Mouse (Mus musculus) duodenum, adult 2 months (tissue): Measurements from ENCODE around the gene Jam2. TPM values are rescaled to one million over a fixed set of nuclear protein-coding genes. Genes with fewer than 3 reads are reported as not detected.

Experiments
- polyA plus RNA-seq: library from polyadenylated mRNA; depleted of rRNA; stranded (reverse); fragments of >200 nt; gene quantifications from 2 replicates; pipeline ENCODE4 v1.2.3, GENCODE M21; 2012; ENCODE audit warnings: low replicate concordance; rRNA removed

Gene Jam2
- polyA plus RNA-seq = 1.1 and 2.4 TPM in 2 replicates

DNA sequence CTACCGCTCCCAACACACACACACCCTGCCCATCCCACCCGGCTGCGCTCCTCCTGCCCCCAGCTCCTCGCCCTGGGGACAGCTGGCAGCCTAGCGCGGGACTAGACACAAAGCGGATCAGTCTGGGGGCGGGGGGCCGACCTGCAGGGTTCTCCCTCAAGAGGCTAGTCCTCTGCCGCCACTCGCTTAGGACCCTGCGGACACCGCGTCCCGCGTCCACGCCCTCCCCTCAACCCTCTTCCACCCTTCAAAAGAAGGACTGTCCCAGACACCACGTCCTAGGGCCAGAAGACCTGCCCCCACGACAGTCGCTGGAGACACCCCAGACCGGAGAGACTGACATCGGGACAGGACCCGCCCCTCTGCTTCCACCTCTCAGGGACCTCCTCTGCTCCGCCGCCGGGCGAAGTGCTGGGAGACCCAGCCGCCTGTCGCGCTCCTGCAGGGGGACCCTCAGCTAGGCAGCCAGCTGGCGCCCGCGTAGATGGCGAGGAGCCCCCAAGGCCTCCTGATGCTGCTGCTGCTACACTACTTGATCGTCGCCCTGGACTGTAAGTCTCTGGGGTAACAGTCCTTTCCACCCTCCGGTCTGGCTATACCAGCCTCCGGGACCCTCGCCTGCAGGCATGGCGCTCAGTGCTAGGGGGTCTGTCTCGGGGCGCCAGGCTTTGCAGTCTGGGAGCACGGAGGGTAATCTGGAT is at the start of gene Jam2:
Gene Jam2 (plus strand): TSS at position 121 of the 701 bp plus-strand sequence.

GRCm38 (mm10) chr16:84735166-84736105 is 38.5 kb upstream of the Jam2 start, which contains the start of gene Mrpl39:
TSS of gene Mrpl39 (minus strand) at chr16:84735742.

DNA sequence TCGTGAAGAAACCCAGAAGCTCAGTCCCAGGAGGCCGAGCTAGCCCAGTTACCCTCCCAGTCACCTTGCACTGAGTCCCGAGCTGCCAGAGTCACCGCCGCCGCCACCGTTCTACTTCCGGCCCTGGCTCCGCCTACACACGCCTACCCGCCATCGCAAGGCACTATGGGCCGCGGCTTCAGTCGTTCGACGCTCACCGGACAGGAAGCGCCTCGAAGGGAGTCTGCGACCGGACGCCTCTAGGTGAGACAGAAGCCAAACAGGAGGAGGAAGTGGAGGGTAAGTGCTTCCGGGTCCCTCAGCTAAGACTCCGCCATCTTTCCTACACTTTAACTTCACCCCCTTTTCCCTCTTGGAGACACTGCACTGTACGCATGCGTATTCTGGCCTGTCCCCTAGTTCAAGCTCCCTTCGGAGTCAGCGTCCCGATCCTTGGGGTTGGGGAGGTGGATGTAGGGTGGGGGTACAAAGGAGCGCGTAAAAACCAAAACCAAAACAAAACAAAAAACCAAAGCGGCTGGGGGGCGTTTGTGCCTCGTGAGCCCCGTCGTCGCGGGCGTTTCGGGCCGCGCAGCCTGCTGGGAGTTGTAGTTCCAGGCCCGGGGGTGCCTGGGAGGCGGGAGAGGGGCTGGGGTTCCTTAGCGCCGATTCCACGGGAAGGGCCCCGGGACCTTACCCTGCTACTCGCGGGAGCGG is 61.0 kb downstream of the Jam2 start, which contains the start of gene Gabpa:
Gene Gabpa (plus strand): TSS at position 181 of the 696 bp plus-strand sequence.

GRCm38 (mm10) chr16:84835441-84835822 is 61.5 kb downstream of the Jam2 start, which contains the start of gene Atp5j:
TSS of gene Atp5j (minus strand) at chr16:84835625.

Other genes with a start within 250 kb of the Jam2 start
- 2.5 and 7.5 TPM in 2 replicates for gene Mrpl39, start 38.4 kb upstream of the Jam2 start, polyA plus RNA-seq
- 2.0 TPM in 2 replicates for gene Gabpa, start 60.8 kb downstream of the Jam2 start, polyA plus RNA-seq
- 115 and 198 TPM in 2 replicates for gene Atp5j, start 61.5 kb downstream of the Jam2 start, polyA plus RNA-seq